Mouse (Mus musculus) embryo, embryonic 11 days (tissue): ENCODE data around the gene Tmem170.
"Not testable (repeated sequence)": the region's sequence is repeated elsewhere in the genome, so short reads cannot be mapped to it uniquely, and the experiment has no call there.

Experiments used
- DNase-seq: peaks from one replicate; pipeline ENCODE4 v3.0.0-alpha.2; 2015

Tmem170 gene

GRCm38 (mm10) chr8:111871278-111871677 is 5.3 kb downstream of the Tmem170 start:
- no peak for DNase-seq

GRCm38 (mm10) chr8:111870379-111870778 is 6.2 kb downstream of the Tmem170 start:
- no peak for DNase-seq

- no peak for DNase-seq
These were observed 7.9 kb downstream of the Tmem170 start for GRCm38 (mm10) chr8:111868664-111869063.

- no peak for DNase-seq
These were observed 10.7 kb downstream of the Tmem170 start for GRCm38 (mm10) chr8:111865857-111866256.

GRCm38 (mm10) chr8:111865130-111865852 is 11.3 kb downstream of the Tmem170 start:
- no peak for DNase-seq

GRCm38 (mm10) chr8:111864648-111865047 is 11.9 kb downstream of the Tmem170 start:
- no peak for DNase-seq

- DNase-seq, result no peak
These were observed 13.3 kb downstream of the Tmem170 start for GRCm38 (mm10) chr8:111863280-111863679.

- no peak for DNase-seq
These were observed 20.6 kb downstream of the Tmem170 start for GRCm38 (mm10) chr8:111855977-111856376.

GRCm38 (mm10) chr8:111853861-111854501 is 22.6 kb downstream of the Tmem170 start, which contains the start of gene Cfdp1:
Gene Cfdp1 (minus strand): TSS chr8:111854291.
- peak; percentile 98 for DNase-seq

GRCm38 (mm10) chr8:111853219-111853618 is 23.3 kb downstream of the Tmem170 start:
- not testable (repeated sequence) for DNase-seq

GRCm38 (mm10) chr8:111846746-111847145 is 29.8 kb downstream of the Tmem170 start:
- DNase-seq, result no peak

- DNase-seq, result peak; percentile 32
These were observed 41.0 kb downstream of the Tmem170 start for GRCm38 (mm10) chr8:111835540-111835939.

GRCm38 (mm10) chr8:111834011-111834410 is 42.5 kb downstream of the Tmem170 start:
- no peak for DNase-seq

GRCm38 (mm10) chr8:111832983-111833382 is 43.6 kb downstream of the Tmem170 start:
- DNase-seq, result no peak

- no peak for DNase-seq
These were observed 44.6 kb downstream of the Tmem170 start for GRCm38 (mm10) chr8:111831996-111832395.

GRCm38 (mm10) chr8:111828595-111828994 is 48.0 kb downstream of the Tmem170 start:
- DNase-seq, result no peak

- peak; percentile 30 for DNase-seq
These were observed 51.3 kb downstream of the Tmem170 start for GRCm38 (mm10) chr8:111825219-111825618.

- DNase-seq, result no peak
These were observed 52.2 kb downstream of the Tmem170 start for GRCm38 (mm10) chr8:111824334-111824733.

- DNase-seq, result no peak
These were observed 55.4 kb downstream of the Tmem170 start for GRCm38 (mm10) chr8:111821199-111821598.

- DNase-seq, result no peak
These were observed 55.9 kb downstream of the Tmem170 start for GRCm38 (mm10) chr8:111820691-111821090.

GRCm38 (mm10) chr8:111820018-111820417 is 56.5 kb downstream of the Tmem170 start:
- DNase-seq, result no peak

- no peak for DNase-seq
These were observed 58.0 kb downstream of the Tmem170 start for GRCm38 (mm10) chr8:111818556-111818955.

GRCm38 (mm10) chr8:111815078-111815477 is 61.5 kb downstream of the Tmem170 start:
- no peak for DNase-seq

- no peak for DNase-seq
These were observed 62.7 kb downstream of the Tmem170 start for GRCm38 (mm10) chr8:111813818-111814217.
